Mouse (Mus musculus) left cerebral cortex, postnatal 10 days (tissue): ENCODE data around the gene Ptpn21. TPM values are rescaled to one million over a fixed set of nuclear protein-coding genes. Genes with fewer than 3 reads are reported as not detected.

Source experiments
- DNase-seq, 2 experiments: peaks; one replicate each; pipeline ENCODE4 v3.0.0; 2021 to 2022; ENCODE audit warnings: low spot score in 2 of 2, mixed read lengths in 1 of 2; ENCODE audit errors: extremely low spot score in 1 of 2
- intact Hi-C: fragments of 180-260 bp; cut with DNase I; formaldehyde crosslinking; loops from one replicate; pipeline ENCODE4 v1.15.1; 2025
- total RNA-seq, 2 experiments: library from RNA; stranded (reverse); gene quantifications; 2 replicates each; pipeline ENCODE4 v1.2.3; 2021

Ptpn21 gene
- total RNA-seq, 2 experiments from 2014 or later: 5.4 to 7.9 TPM

DNA sequence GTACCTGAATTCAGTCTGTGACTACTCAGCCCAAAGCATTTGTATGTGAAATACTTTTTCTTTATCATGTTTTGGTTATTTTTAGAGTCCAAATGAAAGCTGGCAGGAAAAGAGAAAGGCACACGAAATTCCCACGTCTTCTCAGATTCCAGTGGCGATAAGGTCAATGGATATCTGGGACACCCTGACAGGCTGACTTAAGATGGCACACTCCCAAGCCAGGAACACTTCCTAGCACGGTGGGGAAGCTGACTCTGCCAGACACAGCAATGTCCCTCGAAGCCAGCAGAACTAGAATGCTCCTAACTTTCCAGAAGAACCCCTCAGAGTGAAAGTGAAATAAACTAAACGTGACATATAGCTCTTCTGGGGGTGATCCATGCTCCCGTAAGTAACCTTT lies 10.0 kb downstream of the Ptpn21 start:
- intact Hi-C loops: no loop called here
- no peak for DNase-seq

GRCm38 (mm10) chr12:98726078-98726477 lies 11.1 kb downstream of the Ptpn21 start:
- intact Hi-C loops: no loop called here
- no peak for DNase-seq

GRCm38 (mm10) chr12:98724976-98725375 lies 12.2 kb downstream of the Ptpn21 start:
- intact Hi-C loops: no loop called here
- DNase-seq: no peak

GRCm38 (mm10) chr12:98724224-98724623 lies 13.0 kb downstream of the Ptpn21 start:
- DNase-seq: no peak

GRCm38 (mm10) chr12:98721030-98721429 lies 16.2 kb downstream of the Ptpn21 start:
- DNase-seq: no peak
- intact Hi-C loops: no loop called here

More at GRCm38 (mm10) chr12:98724224-98724623, 13.0 kb downstream of the Ptpn21 start:
- intact Hi-C loops: no loop called here

DNA sequence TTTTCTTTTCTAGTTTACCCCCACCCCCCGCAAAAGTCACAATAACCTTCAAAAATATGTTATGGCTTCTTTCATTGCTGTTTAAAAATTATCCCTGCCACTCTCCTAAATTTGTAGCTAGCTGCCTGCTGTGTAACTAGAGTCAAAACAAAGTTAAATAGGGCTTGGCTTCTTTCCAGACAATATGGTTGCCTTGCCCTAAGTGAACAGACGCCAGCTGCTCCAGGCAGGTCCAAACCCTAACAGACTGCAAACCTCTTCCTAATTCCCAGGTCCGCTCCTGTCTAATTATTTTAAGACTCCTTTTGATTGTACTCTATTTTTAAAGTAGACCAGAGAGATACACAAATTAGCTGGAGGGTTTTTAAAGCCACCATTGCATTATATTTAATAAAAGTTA lies 16.6 kb downstream of the Ptpn21 start:
- DNase-seq: no peak
- intact Hi-C loops: no loop called here

- no peak for DNase-seq
- intact Hi-C loops: no loop called here
Observed at GRCm38 (mm10) chr12:98716142-98716541, 21.1 kb downstream of the Ptpn21 start.

DNA sequence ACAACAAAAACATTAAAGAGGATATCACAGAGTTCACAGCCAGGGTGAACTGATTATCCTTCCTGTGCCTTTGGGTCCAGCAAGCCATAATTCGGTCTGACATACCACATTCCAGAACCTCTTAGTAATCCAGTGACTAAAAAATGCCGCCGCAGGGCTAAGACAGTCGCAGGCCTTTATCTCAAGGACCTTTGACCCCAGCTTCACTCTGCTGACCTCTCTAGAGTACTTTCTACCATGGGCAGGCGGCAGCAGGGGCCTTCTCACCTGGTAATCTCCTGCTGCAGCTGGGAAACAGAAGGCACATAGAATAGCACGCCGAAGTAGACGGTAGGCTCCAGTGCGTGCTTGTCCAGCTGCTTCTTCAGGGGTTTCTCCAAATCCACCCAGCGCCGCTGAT lies 22.4 kb downstream of the Ptpn21 start:
- intact Hi-C loops: no loop called here
- DNase-seq: no peak

GRCm38 (mm10) chr12:98713621-98714103 lies 23.5 kb downstream of the Ptpn21 start:
- intact Hi-C loops: no loop called here
- no peak for DNase-seq

- intact Hi-C loops: no loop called here
- DNase-seq: no peak
Observed at GRCm38 (mm10) chr12:98712819-98713218, 24.4 kb downstream of the Ptpn21 start.

DNA sequence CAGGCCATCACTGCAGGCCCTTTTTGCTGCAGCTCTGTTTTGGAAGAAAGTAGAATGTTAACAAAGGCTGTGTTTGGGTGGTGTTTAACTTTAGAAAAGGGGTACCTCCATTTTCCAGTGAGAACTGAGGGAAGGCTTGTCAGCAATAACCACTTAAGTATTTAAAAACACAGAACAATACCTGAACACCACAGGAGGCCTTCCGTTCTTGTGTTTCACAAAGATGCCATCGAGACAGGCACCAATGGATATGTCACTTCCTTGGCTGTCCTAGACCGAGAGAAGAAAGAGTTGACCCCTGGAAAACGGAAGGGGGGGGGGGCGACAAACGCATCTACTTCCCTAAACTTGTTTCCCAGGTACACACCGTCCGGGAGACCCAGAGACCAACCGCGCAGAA lies 33.2 kb downstream of the Ptpn21 start:
- no peak for DNase-seq
- intact Hi-C loops: no loop called here

DNA sequence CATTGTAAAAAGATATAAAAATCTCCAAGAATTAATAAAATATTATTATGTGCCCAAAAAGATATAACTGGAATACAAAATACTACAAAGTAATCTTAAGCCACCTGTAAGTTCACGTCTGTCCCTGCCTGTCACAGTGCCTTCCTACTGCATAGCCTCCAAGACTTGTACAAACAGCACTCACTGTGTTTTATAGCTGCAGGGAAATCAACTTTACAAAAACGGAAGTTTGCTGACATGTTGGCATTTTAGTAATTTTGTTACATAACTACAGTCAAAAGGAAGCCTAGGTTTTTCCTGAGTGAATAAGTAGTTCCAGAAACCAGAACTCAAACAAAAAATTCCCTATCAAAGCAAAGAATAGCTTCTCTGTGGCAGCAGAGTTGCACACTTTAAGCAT lies 33.7 kb downstream of the Ptpn21 start:
- intact Hi-C loops: no loop called here
- no peak for DNase-seq

DNA sequence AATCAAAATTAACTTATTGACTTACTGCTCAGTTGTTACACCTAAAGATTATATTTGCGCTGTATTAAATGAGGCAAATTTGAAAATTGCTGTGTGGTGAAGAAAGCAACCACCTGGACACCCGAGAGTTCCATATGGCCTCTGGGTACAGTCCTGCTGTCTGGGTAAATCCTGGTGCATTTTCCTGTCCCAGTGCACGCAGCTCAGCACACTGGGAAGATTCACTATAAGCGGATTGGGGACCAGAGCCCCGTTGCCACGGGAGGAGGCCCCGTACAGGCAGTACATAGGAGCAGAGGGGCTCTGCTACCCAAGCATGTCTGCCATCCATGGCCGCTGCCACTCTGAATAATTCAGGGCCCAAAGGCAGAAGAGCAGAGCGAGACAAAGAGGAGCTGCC lies 35.6 kb downstream of the Ptpn21 start:
- intact Hi-C loops: no loop called here
- no peak for DNase-seq

DNA sequence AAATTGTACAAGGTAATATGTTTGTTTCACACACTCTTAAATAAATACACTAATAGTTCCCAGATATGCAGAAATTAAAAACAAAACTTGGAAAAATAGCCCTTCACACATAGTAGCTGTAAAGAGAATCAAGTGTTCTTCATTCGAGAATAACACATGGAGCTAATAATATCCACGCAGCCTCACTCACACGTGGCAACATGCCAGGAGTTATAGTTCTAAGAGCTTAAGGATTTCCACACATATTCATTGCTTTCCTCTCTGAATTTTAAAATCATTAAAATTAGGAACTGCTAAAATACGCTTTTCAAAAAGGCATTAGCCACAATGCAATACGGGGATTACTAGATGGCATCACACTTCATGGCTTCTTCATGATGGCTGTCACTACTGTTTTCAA lies 40.0 kb downstream of the Ptpn21 start:
- intact Hi-C loops: no loop called here
- DNase-seq: no peak

GRCm38 (mm10) chr12:98690230-98690629 lies 47.0 kb downstream of the Ptpn21 start:
- intact Hi-C loops: no loop called here
- no peak for DNase-seq

DNA sequence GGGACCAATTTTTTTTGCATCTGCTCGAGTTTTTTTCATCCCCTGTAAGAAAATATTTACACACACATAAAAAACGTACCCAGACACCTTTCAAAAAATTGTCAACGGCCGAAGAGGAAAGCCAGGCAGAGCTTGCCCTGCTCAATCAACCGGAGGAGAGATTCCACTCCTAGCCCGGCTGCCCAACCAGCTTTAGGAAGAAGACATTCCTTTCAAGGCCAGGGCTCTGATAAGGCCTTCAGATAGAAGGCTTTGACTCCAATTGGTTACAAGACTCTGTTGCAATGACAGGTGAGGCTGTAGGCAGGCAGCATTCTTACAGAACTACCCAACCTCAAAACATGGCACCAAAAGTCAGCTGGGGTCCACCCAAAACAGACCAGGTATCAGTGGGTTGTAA lies 53.6 kb downstream of the Ptpn21 start:
- DNase-seq: no peak
- intact Hi-C loops: no loop called here

DNA sequence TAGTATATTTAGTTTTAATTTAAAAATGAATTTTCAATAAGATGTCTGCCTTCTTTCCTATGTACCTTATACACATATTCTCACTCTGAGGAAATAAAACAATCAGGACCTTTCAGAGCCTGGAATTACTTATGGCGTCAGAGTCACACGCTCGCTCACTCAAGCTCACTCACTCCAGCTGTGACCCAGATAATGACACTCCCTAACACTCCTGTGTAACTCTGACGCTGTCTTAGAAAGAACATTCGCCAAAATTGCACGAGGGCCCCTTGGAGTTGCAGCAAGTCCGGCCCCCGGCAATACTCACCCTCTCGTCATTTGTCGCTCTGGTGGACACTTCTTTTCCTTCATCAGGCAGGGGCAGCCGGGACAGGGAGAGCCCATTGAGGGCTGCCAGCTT lies 54.0 kb downstream of the Ptpn21 start:
- no peak for DNase-seq
- intact Hi-C loops: no loop called here

- DNase-seq: no peak
- intact Hi-C loops: no loop called here
Observed at GRCm38 (mm10) chr12:98682196-98682595, 55.0 kb downstream of the Ptpn21 start.

DNA sequence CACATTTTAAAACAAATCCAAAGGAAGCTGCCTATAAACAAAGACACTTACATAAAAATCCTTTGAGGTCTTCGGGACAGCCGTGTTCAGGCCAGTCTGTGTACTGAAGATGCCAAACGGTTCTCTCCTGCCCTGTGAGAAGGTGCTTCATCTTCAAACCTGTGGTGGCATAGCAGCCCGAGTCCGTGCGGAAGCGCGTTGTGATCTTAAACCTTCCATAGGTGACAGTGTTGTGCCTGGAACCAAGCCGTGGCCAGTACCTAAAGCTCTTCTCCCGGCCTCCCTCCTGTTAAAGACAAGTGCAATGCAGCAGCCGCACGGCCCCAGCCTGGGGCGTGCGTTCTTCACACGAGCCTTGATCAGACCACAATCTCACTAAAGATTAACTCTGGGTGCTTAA lies 57.3 kb downstream of the Ptpn21 start:
- intact Hi-C loops: loop anchor here (5.0 kb wide), 1 partner anchor 67 kb away; the partner anchor contains the start of gene Zc3h14
- no peak for DNase-seq

- DNase-seq: no peak
Observed at GRCm38 (mm10) chr12:98677336-98677735, 59.9 kb downstream of the Ptpn21 start.

GRCm38 (mm10) chr12:98676861-98677260 lies 60.3 kb downstream of the Ptpn21 start:
- DNase-seq: no peak
- intact Hi-C loops: loop anchor here (5.0 kb wide), 1 partner anchor 70 kb away; the partner anchor contains the start of gene Zc3h14

More at GRCm38 (mm10) chr12:98677336-98677735, 59.9 kb downstream of the Ptpn21 start:
- intact Hi-C loops: loop anchor here (5.0 kb wide), 1 partner anchor 70 kb away; the partner anchor contains the start of gene Zc3h14
